Mouse (Mus musculus) kidney, adult 2 months (tissue): ENCODE results near the gene D7Ertd443e.

Source experiments
- CTCF ChIP-seq: fragments of 200-500 bp; conservative IDR thresholded peaks from 2 replicates; pipeline ENCODE4 v1.5.1; 2011; ENCODE audit warnings: low read depth, mild to moderate bottlenecking, control low read depth, low read length, moderate library complexity, mixed read lengths; ENCODE audit not compliant: insufficient read depth, insufficient read length
- POLR2A ChIP-seq: fragments of 200-500 bp; IDR thresholded peaks from one replicate; pipeline ENCODE4 v1.6.1; 2011; ENCODE audit warnings: low read depth, low read length, control low read depth

DNA sequence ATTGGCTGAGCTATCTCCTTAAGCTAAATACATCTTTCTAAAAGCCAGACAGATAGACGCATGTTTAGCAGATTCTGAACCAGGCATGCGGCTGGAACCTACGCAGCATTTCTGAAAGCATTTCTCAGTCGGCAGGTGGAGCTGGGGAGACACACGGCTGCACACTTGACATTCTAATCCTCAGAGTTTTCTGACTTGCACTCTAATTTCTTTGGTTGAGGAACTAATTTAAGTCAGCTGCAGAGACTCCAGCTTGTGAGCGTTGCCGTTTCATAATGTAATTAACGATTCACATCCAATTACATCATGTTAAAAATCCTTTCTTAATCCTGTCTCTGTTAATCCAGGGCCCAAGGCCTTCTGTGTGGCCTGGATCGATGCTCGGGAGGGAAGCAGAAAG, 64.5 kb downstream of the D7Ertd443e start:
- no peak for TF ChIP-seq CTCF
- no peak for TF ChIP-seq POLR2A
